Mouse (Mus musculus) kidney, adult 2 months (tissue): ENCODE results near the gene Igsf9.

Source experiments
- CTCF ChIP-seq: fragments of 200-500 bp; conservative IDR thresholded peaks from 2 replicates; pipeline ENCODE4 v1.5.1; 2011; ENCODE audit warnings: low read depth, mild to moderate bottlenecking, control low read depth, low read length, moderate library complexity, mixed read lengths; ENCODE audit not compliant: insufficient read depth, insufficient read length
- POLR2A ChIP-seq: fragments of 200-500 bp; IDR thresholded peaks from one replicate; pipeline ENCODE4 v1.6.1; 2011; ENCODE audit warnings: low read depth, low read length, control low read depth

DNA sequence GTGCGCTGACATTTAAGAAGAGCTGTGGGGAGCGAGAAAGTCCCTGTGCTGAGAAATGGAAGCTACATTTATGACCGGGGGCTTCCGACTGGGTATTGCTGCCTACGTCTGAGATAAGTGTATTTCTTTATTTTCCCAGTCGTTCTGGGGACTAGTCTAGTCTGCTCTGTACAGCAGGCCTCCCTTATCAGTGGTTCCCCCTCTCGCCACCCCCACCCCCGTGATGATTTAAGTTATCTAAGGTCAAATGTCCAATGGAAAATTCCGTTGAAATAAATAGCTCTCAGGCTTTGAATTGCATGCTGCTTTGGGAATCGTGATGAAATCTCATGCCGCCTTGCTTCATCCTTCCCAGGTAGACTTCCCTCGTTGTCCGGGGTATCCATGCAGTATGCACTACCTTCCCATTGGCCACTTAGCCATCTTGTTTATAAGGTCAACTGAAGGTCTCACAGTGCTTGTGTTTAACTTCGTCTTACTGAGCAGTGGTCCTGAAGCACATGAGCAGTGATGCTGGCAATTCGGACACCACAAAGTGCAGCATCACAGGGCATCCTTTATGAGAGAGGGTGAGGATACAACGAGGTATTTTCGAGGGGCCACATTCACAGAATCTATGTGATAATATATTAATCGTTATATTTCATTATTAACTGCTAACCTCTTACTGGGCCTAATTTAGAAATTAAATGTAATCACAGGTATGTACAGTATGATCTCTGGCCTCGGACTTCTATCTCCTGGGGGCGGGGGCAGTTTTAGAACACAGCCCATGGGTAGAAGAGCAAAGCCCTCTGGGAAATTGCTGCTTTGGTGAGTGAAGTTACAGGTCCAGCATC lies 48.4 kb upstream of the Igsf9 start:
- TF ChIP-seq POLR2A (no peak), CTCF (no peak)
